Mouse (Mus musculus) c-Kit-positive CD71-negative TER-119-negative erythroid progenitor cells, embryonic 14.5 days (primary cell): ENCODE results near the gene Rfx7.

Experiments
- DNase-seq: peaks from one replicate; pipeline ENCODE4 v3.0.0-alpha.2; 2013; ENCODE audit warnings: low read depth

Gene Rfx7

DNA sequence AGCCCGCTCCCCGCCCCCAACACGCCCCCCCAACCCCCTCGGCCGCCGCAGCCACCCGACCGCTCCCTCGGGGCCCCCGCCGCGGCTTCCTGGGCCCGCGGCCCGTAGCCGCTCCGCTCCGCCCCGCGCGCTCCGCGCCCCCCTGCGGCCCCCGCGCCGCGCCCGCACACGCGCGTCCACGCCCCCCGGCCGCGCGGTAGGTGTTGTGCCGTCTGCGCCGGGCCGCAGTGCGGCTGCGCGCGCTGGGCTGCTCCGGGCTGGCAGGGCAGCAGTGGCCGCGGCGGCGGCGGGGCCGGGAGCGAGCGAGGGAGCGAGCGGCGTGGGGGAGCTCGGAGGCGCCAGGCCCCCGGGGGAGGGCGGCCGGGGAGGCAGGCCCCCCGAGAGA is at the start of gene Rfx7:
Gene Rfx7, plus strand, starts transcription at position 245 of the 385 bp plus-strand sequence.
- DNase-seq, result peak; percentile 55

GRCm38 (mm10) chr9:72488523-72488922 is 43.5 kb upstream of the Rfx7 start:
- no peak for DNase-seq

- DNase-seq, result no peak
Measured at GRCm38 (mm10) chr9:72489131-72489530, 42.9 kb upstream of the Rfx7 start.

DNA sequence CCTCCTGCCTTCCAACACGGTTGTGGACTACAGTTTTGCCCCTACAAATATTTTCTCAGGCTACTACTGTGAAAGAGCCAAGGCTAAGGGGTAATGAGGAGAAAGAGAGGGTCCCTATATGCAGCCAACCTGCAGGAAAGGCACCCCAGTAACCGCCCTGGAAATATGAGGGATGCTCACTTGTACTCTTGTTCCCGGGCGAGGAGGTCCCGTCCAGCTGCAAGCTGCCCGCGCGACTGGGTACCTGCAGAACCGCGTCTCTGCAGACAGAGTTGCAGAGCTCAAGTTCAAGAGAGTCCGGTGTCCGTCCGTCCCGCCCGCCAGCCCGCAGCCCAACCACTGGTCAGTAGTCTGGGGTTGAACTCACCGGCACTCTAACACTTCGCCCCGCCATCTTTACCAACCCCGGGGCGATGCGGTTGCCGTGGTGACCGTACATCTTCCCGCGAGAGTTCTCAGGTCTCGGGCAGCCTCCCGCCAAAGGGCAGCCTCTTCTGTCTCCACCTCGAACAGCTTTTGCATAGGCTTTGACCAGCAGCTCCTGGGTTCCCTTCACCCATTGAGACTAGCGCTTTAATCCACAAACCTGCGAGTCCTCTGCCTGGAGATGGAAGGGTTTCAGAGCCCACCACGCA is 40.4 kb upstream of the Rfx7 start:
- DNase-seq, result peak; percentile 77

- no peak for DNase-seq
Measured at GRCm38 (mm10) chr9:72492194-72492565, 39.9 kb upstream of the Rfx7 start, which contains the start of gene Tex9. Gene Tex9 (minus strand): TSS chr9:72492212.

GRCm38 (mm10) chr9:72493465-72493864 is 38.6 kb upstream of the Rfx7 start:
- DNase-seq, result no peak

DNA sequence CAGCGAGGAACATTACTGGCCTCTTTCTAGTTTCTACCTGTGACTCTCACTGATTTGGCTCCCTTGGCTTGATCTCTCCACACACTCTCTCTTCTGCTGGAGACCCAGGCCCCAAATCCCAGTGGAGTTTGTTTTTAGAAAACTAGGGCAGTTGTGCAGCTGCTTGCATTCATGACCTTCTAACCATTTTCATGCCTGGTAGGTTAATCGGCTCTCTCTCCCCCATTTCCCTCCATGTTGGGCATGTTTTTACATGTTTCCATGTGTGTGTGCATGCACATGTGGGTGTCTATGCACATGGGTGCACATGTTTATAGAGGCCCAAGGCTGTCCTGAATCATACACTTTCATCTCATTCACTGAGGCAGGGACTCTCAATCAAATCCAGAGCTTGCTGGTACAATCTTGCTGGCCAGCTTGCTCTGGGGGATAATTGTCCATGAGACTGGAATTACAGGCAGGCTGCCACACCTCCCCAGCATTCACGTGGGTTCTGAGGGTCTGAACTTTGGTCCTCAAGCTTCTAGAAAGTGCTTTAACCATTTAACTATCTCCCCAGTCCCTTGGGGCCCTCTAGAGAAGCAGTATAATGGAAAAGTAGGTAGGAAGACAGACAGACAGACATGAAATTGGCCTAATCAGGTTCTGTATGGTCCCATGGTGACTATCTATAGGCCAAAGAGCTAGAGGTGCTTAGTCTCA is 37.9 kb upstream of the Rfx7 start:
- no peak for DNase-seq

- DNase-seq, result no peak
Measured at GRCm38 (mm10) chr9:72496691-72497090, 35.3 kb upstream of the Rfx7 start.

DNA sequence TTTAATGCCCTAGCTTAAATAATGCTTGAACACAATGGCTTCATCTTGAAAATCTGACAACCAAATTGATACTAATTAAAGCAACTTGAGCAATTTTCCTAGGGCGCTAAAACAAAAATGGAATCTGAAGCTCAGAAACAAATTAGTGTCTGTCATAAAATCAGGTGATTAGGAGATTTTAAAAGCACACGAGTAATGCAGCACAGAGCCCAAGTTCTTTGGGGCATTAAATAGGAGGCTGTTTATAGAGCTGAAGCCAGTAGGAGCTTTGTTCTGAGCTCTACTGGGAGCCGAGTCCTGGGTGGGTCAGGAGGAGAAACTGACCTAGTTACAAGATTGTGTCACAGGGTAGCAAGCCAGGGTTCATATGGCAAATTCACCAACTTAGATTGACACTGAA is 34.9 kb upstream of the Rfx7 start:
- no peak for DNase-seq

GRCm38 (mm10) chr9:72512229-72512981 is 19.6 kb upstream of the Rfx7 start:
- no peak for DNase-seq

GRCm38 (mm10) chr9:72515366-72515765 is 16.7 kb upstream of the Rfx7 start:
- DNase-seq, result no peak

DNA sequence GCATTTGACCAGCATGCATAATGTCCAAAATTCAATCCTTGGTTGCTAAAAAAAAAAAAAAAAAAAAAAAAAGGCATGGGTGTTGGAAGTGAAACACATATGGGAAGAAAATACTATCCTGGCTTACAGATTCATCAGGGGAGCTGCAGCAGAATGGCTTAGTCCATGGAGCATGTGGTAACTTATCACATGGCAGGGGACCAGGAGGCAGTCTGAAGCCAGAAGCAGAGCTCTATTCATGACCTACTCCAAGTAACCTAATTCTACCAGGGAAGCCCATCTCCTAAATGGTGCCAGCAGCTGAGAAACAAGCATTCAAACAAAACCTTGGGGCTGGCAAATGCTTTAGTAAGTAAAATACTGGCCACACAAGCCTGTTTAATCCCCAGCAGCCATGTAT is 12.8 kb upstream of the Rfx7 start:
- no peak for DNase-seq

- no peak for DNase-seq
Measured at GRCm38 (mm10) chr9:72520849-72521248, 11.2 kb upstream of the Rfx7 start.

- DNase-seq, result no peak
Measured at GRCm38 (mm10) chr9:72526091-72526490, 5.9 kb upstream of the Rfx7 start.

- peak; percentile 96 for DNase-seq
Measured at GRCm38 (mm10) chr9:72530237-72530636, 1.8 kb upstream of the Rfx7 start.

DNA sequence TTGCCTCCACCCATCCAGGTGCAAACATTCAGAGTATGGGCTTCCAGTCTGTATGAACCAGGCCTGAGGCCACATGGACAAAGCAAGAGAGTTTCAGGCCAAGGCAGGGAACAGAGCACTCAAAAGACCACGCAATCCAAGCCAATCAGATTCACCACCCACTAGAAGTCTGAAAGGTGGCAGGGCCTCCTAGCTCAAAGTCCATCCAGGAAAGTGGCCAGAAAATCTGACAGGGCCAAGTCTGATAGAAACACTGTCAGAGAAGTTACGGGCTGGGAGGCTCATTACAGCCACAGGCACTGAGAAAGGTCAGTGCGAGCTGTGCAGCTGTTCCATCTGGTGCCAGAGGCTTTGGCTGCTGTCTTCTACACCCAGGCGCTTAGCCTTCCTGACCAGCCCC is 1.2 kb upstream of the Rfx7 start:
- DNase-seq, result no peak

- DNase-seq, result peak; percentile 62
Measured at GRCm38 (mm10) chr9:72531291-72531995, 597 bp upstream of the Rfx7 start.

- no peak for DNase-seq
Measured at GRCm38 (mm10) chr9:72532381-72533088, 495 bp downstream of the Rfx7 start.

DNA sequence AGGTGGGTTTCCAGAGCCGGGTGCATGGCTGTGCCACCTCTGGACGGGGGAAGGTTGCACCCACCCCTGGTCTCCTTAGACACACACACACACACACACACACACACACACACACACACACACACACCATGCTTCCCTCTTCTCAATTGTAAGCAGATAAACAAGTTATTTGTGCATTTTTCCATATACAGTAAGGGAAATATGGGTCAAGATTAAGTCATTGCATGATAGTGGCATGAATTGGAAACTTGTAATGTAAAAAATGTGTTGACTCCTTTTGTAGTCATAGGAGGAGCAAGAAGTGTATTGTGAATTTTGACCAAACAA is 1.0 kb downstream of the Rfx7 start:
- no peak for DNase-seq

DNA sequence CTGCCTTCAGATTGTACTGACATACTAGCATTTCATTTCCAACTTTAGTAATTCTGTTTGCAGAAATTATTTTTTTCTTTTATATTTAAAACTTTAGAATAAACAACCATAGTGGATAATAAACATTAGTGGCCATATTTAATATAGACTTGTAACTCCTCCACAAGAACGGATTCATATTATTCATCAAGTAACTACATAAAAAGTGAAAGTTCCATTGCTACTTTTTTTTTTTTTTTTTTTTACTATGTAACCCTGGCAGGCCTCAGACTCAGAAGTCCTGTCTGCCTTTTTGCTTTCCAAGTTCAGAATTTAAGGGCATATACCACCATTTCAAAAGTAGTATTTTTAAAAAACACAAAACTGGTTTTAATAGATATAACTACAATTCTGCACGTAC is 2.9 kb downstream of the Rfx7 start:
- no peak for DNase-seq

DNA sequence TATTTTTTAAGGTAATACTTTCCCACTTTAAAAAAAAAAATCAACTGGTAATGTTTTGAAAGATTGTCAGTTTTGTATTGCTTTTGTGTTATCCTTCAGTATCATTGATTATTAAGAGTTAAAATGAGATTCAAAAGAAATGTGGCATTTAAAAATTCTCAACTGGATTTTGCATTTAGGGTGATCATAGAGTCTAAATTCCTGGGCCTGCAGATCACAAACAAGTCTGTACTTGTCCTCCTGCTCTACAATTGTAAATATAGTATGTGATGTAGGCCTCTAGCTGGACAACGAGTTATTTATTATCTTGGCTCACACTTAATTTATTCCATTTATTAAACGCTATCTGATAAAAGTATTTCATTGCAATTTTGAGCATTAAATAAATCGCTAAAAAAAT is 3.4 kb downstream of the Rfx7 start:
- no peak for DNase-seq

DNA sequence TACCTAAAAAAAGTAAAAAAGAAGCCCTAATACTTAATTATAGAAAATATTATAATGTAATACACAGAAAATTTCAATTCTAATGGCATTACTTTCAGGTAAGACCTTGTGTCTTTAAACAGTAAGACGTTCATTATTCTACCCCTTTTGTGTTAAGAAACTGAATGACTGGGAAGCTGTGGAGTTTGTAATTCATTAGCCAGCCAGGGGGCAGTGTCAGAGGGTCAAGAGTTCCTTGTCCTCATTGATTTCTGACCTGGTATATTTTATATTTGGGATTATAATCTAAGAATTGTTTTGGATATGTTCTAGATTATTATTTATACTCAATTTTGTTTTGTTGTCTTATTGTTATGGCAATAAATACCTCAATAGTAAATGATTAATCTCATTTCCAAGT is 5.0 kb downstream of the Rfx7 start:
- DNase-seq, result no peak
